Mouse (Mus musculus): ENCODE measurements around the gene Oasl2.

- TF ChIP-seq PAX5 (IDR thresholded peaks at IDR 0.05; ENCODE audit: low read length) (no peak), USF1 (IDR thresholded peaks at IDR 0.05; ENCODE audit: low read depth, low read length) (no peak), EP300 (IDR thresholded peaks at IDR 0.05; ENCODE audit: low read length) (no peak), POLR2A (IDR thresholded peaks at IDR 0.05; ENCODE audit: low read depth, low read length) (no peak), RAD21 (IDR thresholded peaks at IDR 0.05; ENCODE audit: low read depth, low read length) (no peak), E2F4 (IDR thresholded peaks at IDR 0.05; ENCODE audit: insufficient replicate concordance, low read depth, low read length) (no peak), CTCF (conservative IDR thresholded peaks at IDR 0.05 in 1 of 2, IDR thresholded peaks at IDR 0.05 in 1 of 2; ENCODE audit: low read depth in 2 of 2, low read length in 2 of 2) (no peak), POLR2AphosphoS2 (IDR thresholded peaks at IDR 0.05; ENCODE audit: low read depth, low read length) (no peak), MAX (IDR thresholded peaks at IDR 0.05; ENCODE audit: low read length) (no peak), TBP (conservative IDR thresholded peaks at IDR 0.05; ENCODE audit: low read depth, low read length) (no peak)
These were observed 19.1 kb downstream of the Oasl2 start for GRCm38 (mm10) chr5:114915854-114916253.
